Mouse (Mus musculus): ENCODE measurements around the gene Plcl2. TPM values are rescaled to one million over a fixed set of nuclear protein-coding genes. Genes with fewer than 3 reads are reported as not detected.
"Not testable (repeated sequence)": the region's sequence is repeated elsewhere in the genome, so short reads cannot be mapped to it uniquely, and the experiment has no call there.

The Plcl2 gene
- total RNA-seq, 4 experiments from 2014 or later = 29.8 to 45.2 (median 39.3) TPM

- no peak for DNase-seq (ENCODE audit: low spot score in 2 of 2)
Measured at GRCm38 (mm10) chr17:50530089-50530488, 20.9 kb downstream of the Plcl2 start.

- not testable (repeated sequence) for DNase-seq (ENCODE audit: low spot score in 2 of 2)
Measured at GRCm38 (mm10) chr17:50534889-50535288, 25.7 kb downstream of the Plcl2 start.

GRCm38 (mm10) chr17:50536409-50537194 is 27.4 kb downstream of the Plcl2 start:
- no peak for DNase-seq (ENCODE audit: low spot score in 2 of 2)

- DNase-seq (ENCODE audit: low spot score in 2 of 2) = no peak
Measured at GRCm38 (mm10) chr17:50537786-50538185, 28.6 kb downstream of the Plcl2 start.

GRCm38 (mm10) chr17:50544860-50545259 is 35.7 kb downstream of the Plcl2 start:
- no peak for DNase-seq (ENCODE audit: low spot score in 2 of 2)

- no peak for DNase-seq (ENCODE audit: low spot score in 2 of 2)
Measured at GRCm38 (mm10) chr17:50545274-50545673, 36.1 kb downstream of the Plcl2 start.

GRCm38 (mm10) chr17:50552130-50552529 is 42.9 kb downstream of the Plcl2 start:
- no peak for DNase-seq (ENCODE audit: low spot score in 2 of 2)

- DNase-seq (ENCODE audit: low spot score in 2 of 2) = no peak
Measured at GRCm38 (mm10) chr17:50557566-50558238, 48.5 kb downstream of the Plcl2 start.

GRCm38 (mm10) chr17:50558239-50558625 is 49.0 kb downstream of the Plcl2 start:
- DNase-seq (ENCODE audit: low spot score in 2 of 2) = no peak

GRCm38 (mm10) chr17:50565376-50566123 is 56.3 kb downstream of the Plcl2 start:
- DNase-seq (ENCODE audit: low spot score in 2 of 2) = no peak

GRCm38 (mm10) chr17:50568846-50569245 is 59.6 kb downstream of the Plcl2 start:
- DNase-seq (ENCODE audit: low spot score in 2 of 2) = no peak

- DNase-seq (ENCODE audit: low spot score in 2 of 2) = not testable (repeated sequence)
Measured at GRCm38 (mm10) chr17:50570228-50570627, 61.0 kb downstream of the Plcl2 start.

GRCm38 (mm10) chr17:50570681-50571398 is 61.6 kb downstream of the Plcl2 start:
- DNase-seq (ENCODE audit: low spot score in 2 of 2) = no peak

GRCm38 (mm10) chr17:50574161-50574560 is 65.0 kb downstream of the Plcl2 start:
- peak; percentile 29 to 34 for DNase-seq (ENCODE audit: low spot score in 2 of 2)

GRCm38 (mm10) chr17:50580416-50580815 is 71.2 kb downstream of the Plcl2 start:
- DNase-seq (ENCODE audit: low spot score in 2 of 2) = no peak

GRCm38 (mm10) chr17:50586834-50587233 is 77.6 kb downstream of the Plcl2 start:
- DNase-seq (ENCODE audit: low spot score in 2 of 2) = no peak

- DNase-seq (ENCODE audit: low spot score in 2 of 2) = no peak
Measured at GRCm38 (mm10) chr17:50587941-50588340, 78.7 kb downstream of the Plcl2 start.

GRCm38 (mm10) chr17:50600178-50600577 is 91.0 kb downstream of the Plcl2 start:
- no peak for DNase-seq (ENCODE audit: low spot score in 2 of 2)

- no peak for DNase-seq (ENCODE audit: low spot score in 2 of 2)
Measured at GRCm38 (mm10) chr17:50600696-50601095, 91.5 kb downstream of the Plcl2 start.

GRCm38 (mm10) chr17:50606890-50607289 is 97.7 kb downstream of the Plcl2 start:
- no peak for DNase-seq (ENCODE audit: low spot score in 2 of 2)

GRCm38 (mm10) chr17:50609908-50610307 is 100.7 kb downstream of the Plcl2 start:
- no peak for DNase-seq (ENCODE audit: low spot score in 2 of 2)

Data from gastrocnemius, adult 8-10 months (tissue).